Mouse (Mus musculus) testis, adult 2 months (tissue): ENCODE results near the gene Gm49353.

ENCODE experiments used
- CTCF ChIP-seq: fragments of 200-500 bp; IDR thresholded peaks from 2 replicates; pipeline ENCODE4 v1.5.1; 2012; ENCODE audit warnings: low read depth, mild to moderate bottlenecking, inconsistent platforms, low read length, moderate library complexity; ENCODE audit not compliant: control insufficient read depth, insufficient read depth, insufficient replicate concordance
- POLR2A ChIP-seq: fragments of 200-500 bp; IDR thresholded peaks from 2 replicates; pipeline ENCODE4 v1.6.1; 2012; ENCODE audit warnings: low read depth, mild to moderate bottlenecking, inconsistent platforms, low read length, moderate library complexity; ENCODE audit not compliant: control insufficient read depth

DNA sequence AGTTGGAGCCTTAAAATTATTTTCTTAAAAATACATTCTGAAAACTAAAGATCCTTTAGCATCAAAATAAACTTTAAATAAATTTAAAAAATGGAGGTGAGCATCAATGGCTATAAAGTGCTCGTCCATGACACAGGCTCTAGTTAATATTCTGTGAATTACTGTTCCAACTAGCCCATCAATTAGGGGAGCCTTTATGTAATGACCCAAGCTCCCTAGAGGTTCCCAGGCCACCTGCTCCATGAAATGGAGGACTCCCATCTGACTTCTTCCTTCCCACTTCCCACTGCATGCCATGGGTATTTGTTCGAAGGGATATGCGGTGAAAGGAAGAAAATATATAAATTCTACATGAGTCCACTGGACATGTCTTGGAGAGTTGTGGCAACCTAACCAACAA, 18.5 kb upstream of the Gm49353 start:
- TF ChIP-seq POLR2A (no peak), CTCF (no peak)
